Mouse (Mus musculus) lung, adult 2 months (tissue): ENCODE results near the gene Prss46. TPM values are rescaled to one million over a fixed set of nuclear protein-coding genes. Genes with fewer than 3 reads are reported as not detected.

ENCODE experiments used
- DNase-seq: peaks from one replicate; pipeline ENCODE4 v3.0.0; 2022
- H3K4me1 ChIP-seq: fragments of 200-500 bp; 2 replicates; pipeline ENCODE4 v1.6.1; 2011; ENCODE audit warnings: low read length; ENCODE audit not compliant: control insufficient read depth, insufficient read depth
- H3K4me3 ChIP-seq: fragments of 200-500 bp; replicated peaks from 2 replicates; pipeline ENCODE3; 2011; ENCODE audit warnings: low read depth, mild to moderate bottlenecking, control low read depth, low read length; ENCODE audit errors: extremely low read depth
- CTCF ChIP-seq: fragments of 200-500 bp; IDR thresholded peaks from 2 replicates; pipeline ENCODE4 v1.5.1; 2011; ENCODE audit warnings: mild to moderate bottlenecking, low read length, control low read depth; ENCODE audit not compliant: insufficient read depth
- POLR2A ChIP-seq: fragments of 200-500 bp; IDR thresholded peaks from 2 replicates; pipeline ENCODE4 v1.6.1; 2011; ENCODE audit warnings: low read depth, mild to moderate bottlenecking, control low read depth, low read length, borderline replicate concordance; ENCODE audit errors: extremely low read depth
- WGBS: fragments of 180-500 bp; shearing (Covaris S2); methylation state at CpG from one replicate; pipeline ENCODE4 v1.1.7; 2018; 5-methylcytosine and 5-hydroxymethylcytosine counted together
- polyA plus RNA-seq: library from polyadenylated mRNA; depleted of rRNA; stranded (reverse); fragments of >200 nt; gene quantifications from 2 replicates; pipeline ENCODE4 v1.2.3, GENCODE M21; 2012

Prss46 gene
- polyA plus RNA-seq, 1 experiment, result not detected

GRCm38 (mm10) chr9:110880772-110881171 lies 36.5 kb downstream of the Prss46 start:
- TF ChIP-seq CTCF (no peak), POLR2A (no peak; the same call in 1 of the 2 replicates)
- peak; percentile 62 for DNase-seq
- Histone ChIP-seq H3K4me1 (peaks cover 4% of the 10 kb centered on the region), H3K4me3 (peak overlapping the region; percentile 91)
- WGBS, result 34% methylated on average over 4 of the region's 4 CpGs

GRCm38 (mm10) chr9:110881953-110882352 lies 37.6 kb downstream of the Prss46 start:
- 50% methylated on average over 7 of the region's 7 CpGs for WGBS
- Histone ChIP-seq H3K4me3 (peak overlapping the region; percentile 54), H3K4me1 (peaks cover 4% of the 10 kb centered on the region)
- peak; percentile 43 for DNase-seq
- TF ChIP-seq POLR2A, result peak; percentile 53; the same call in 1 of the 2 replicates
- no peak for TF ChIP-seq CTCF

- Histone ChIP-seq H3K4me3 (no peak overlapping the region), H3K4me1 (peaks cover 12% of the 10 kb centered on the region)
- WGBS, result 66% methylated on average over 9 of the region's 9 CpGs
- TF ChIP-seq POLR2A (no peak), CTCF (no peak)
- DNase-seq, result no peak
These were observed 43.3 kb downstream of the Prss46 start for GRCm38 (mm10) chr9:110887388-110888303.

GRCm38 (mm10) chr9:110888935-110889334 lies 44.6 kb downstream of the Prss46 start:
- peaks cover 12% of the 10 kb centered on the region for H3K4me1 ChIP-seq
- no peak overlapping the region for H3K4me3 ChIP-seq
- no peak for TF ChIP-seq POLR2A
- no peak for TF ChIP-seq CTCF
- DNase-seq, result no peak
- WGBS, result 88% methylated on average over 14 of the region's 14 CpGs

GRCm38 (mm10) chr9:110890026-110890783 lies 45.9 kb downstream of the Prss46 start:
- 38% methylated on average over 21 of the region's 21 CpGs for WGBS
- Histone ChIP-seq H3K4me1 (peaks cover 12% of the 10 kb centered on the region), H3K4me3 (no peak overlapping the region)
- TF ChIP-seq CTCF (no peak), POLR2A (no peak)
- no peak for DNase-seq

DNA sequence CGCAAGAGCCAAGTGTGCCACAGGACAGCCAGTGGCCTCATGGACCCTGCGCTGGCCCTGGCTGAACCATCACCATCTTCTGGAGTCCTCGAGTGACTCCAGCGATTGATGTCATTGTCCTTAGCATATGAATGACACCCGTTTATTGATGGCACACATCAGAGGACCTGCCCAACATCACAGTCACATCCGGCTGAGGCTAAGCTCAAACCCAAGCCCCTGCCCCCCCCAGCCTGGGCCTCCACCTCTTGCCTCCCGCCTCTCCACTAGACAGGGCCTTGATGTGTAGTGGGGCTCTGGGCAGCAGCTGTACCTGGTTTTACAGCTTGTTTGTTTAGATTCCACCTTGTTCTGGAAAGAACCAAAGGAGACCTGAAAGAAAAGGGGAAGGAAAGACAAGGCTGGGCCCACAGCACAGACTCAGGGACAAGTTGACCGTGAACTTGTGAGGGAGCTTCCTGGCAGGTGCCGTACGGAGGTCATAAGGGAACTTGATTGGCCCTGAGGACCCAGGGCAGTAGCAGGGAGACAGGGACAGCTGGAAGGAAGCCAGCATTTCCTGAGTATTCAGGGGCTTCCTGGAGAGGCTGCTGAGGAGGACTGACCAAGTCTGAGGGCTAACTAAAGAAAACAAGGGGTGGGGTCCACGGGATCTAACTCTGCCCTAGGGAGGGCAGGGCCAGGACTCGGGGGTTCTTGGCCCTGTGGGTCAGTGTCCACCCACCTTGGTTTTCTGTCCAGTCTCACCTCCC lies 46.9 kb downstream of the Prss46 start:
- TF ChIP-seq CTCF (no peak), POLR2A (no peak)
- WGBS, result 56% methylated on average over 12 of the region's 12 CpGs
- no peak for DNase-seq
- Histone ChIP-seq H3K4me3 (no peak overlapping the region), H3K4me1 (peaks cover 12% of the 10 kb centered on the region)

DNA sequence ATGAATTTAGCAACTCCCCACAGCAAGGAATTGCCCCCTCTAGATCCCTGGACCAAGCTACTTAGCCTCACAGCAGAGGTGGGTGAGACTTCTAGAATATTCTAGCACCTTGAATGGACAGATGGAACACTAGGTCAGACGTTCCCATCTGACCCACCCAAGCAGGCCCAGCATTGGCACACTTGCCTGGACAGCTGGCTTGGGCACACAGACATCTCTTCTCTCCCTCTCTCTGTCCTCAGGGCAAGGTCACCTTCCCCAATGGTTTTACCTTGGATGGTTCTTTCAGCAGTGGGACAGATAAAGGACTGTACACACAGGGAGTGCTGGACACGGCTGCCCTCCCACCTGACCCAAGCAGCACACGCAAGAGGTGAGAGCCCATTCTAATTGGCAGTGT lies 48.2 kb downstream of the Prss46 start:
- 87% methylated on average over 3 of the region's 3 CpGs for WGBS

GRCm38 (mm10) chr9:110893429-110893828 lies 49.1 kb downstream of the Prss46 start:
- Histone ChIP-seq H3K4me1 (peaks cover 12% of the 10 kb centered on the region), H3K4me3 (no peak overlapping the region)
- no peak for TF ChIP-seq CTCF
- TF ChIP-seq POLR2A, result no peak
- DNase-seq, result no peak
- WGBS, result 76% methylated on average over 10 of the region's 10 CpGs

More for the DNA sequence above, 48.2 kb downstream of the Prss46 start:
- no peak overlapping the region for H3K4me3 ChIP-seq
- peaks cover 12% of the 10 kb centered on the region for H3K4me1 ChIP-seq
- DNase-seq, result no peak
- TF ChIP-seq CTCF (no peak), POLR2A (no peak)

GRCm38 (mm10) chr9:110895507-110895906 lies 51.2 kb downstream of the Prss46 start:
- Histone ChIP-seq H3K4me3 (no peak overlapping the region), H3K4me1 (peaks cover 5% of the 10 kb centered on the region)
- no peak for TF ChIP-seq CTCF
- no peak for TF ChIP-seq POLR2A
- 66% methylated on average over 5 of the region's 5 CpGs for WGBS
- DNase-seq, result no peak
